Mouse (Mus musculus) frontal cortex, postnatal 10 days (tissue): ENCODE data around the gene Gm9.
A peak's percentile ranks its signal among the peaks of the same experiment; 100 is the strongest.
"Not testable (repeated sequence)": the region's sequence is repeated elsewhere in the genome, so short reads cannot be mapped to it uniquely, and the experiment has no call there.

Experiments
- DNase-seq, 2 experiments: peaks; one replicate each; pipeline ENCODE4 v3.0.0; 2022; ENCODE audit warnings: low spot score in 2 of 2, mixed read lengths in 1 of 2

Gene Gm9

DNA sequence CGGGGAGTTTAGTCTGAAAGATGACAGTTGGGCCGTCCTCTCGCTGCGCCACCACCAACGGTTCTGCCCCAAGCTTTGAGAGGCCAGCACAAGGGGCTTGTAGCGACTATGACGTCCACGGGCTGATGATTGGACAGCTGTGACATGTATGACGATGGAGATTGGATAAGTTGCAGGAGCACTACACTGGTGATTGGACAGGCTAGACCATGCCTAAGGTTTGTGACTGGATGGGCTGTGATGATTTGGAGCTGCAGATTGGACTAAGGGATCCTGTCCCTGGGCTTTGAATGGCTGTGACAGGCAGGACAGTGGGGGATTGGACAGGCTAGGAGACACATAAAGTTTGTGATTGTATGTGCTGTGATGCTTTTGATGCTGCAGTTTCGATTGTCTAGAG, at the start of gene Gm9:
Gene Gm9 (minus strand): TSS at position 101 of the 400 bp plus-strand sequence.
- DNase-seq = no peak

DNA sequence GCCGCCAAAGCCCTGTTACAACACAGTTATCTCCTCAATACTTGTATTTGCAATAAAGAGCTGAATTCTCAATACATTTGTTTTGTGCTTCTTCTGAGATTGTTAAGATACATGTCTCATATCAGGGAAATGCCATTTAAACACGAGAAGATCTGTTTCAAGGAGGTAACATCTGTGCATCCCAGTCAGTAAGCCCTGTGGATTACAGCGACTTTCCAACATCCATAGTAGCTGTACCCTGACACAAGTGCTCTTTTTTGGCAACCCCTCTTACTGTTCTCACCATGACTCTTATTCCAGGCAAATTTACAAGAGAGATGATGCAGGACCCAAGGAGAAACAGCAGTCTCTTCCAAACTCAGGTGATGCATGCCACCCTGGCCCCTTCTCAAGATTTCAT, 38.8 kb upstream of the Gm9 start, which contains the start of gene Rhox3a:
Gene Rhox3a (plus strand): TSS at position 301 of the 400 bp plus-strand sequence.
- DNase-seq = not testable (repeated sequence)

DNA sequence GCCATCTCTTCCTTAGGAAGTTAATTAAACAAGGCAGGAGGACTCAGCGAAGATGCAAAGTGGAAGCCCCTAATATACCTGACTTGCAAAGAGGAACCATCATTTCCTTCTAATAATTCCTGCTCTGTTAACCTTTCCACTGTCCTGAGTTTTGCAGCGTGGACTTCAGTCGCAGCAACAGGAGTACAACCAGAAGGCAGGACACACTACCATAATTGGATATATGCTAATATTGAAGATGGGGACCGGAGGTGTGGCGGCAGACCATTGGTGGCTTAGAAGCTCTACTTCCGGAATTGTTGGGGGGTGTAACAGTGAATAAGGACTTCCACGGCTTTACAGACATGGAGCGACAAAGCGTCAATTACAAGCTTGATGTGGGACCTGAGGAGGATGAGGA, 33.8 kb upstream of the Gm9 start, which contains the start of gene Rhox2a:
Gene Rhox2a (plus strand): TSS at position 301 of the 400 bp plus-strand sequence.
- not testable (repeated sequence) for DNase-seq

DNA sequence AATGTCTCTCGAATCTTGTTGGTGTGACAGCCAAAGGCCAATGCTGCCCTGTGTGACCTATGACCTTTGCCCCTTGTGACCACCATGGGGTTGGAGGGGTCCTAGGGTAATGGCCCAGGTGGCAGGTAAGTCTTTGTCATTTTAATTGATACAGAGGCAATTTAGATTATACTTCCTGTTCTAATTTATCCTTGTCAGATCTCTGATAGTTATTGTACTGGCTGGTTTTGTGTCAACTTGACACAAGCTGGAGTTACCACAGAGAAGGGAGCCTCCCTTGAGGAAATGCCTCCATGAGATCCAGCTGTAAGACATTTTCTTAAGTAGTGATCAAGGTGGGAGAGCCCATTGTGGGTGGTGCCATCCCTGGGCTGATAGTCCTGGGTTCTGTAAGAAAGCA, 11.3 kb upstream of the Gm9 start, which contains the start of gene Rhox1:
Gene Rhox1 (minus strand): TSS at position 101 of the 400 bp plus-strand sequence.
- not testable (repeated sequence) for DNase-seq

DNA sequence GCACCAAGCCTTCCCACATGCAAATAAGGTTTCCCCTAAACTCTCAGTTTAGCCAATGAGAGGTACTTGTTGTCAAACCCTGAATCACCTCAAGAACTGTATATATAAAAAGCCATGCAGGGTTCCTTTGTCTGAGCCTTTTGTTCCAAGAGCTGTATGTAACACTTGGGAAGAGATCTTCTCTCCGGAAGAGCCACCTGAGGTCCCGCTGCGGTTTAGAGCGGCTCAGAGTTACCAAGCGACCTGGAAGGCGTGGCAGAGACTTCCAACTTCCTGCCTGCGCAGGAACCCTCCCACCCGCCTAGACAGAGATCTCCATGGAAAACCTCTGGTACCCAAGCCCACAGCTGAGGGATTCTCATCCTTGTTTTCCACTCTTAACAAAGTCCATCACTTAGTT, 12.2 kb downstream of the Gm9 start:
- DNase-seq = no peak

DNA sequence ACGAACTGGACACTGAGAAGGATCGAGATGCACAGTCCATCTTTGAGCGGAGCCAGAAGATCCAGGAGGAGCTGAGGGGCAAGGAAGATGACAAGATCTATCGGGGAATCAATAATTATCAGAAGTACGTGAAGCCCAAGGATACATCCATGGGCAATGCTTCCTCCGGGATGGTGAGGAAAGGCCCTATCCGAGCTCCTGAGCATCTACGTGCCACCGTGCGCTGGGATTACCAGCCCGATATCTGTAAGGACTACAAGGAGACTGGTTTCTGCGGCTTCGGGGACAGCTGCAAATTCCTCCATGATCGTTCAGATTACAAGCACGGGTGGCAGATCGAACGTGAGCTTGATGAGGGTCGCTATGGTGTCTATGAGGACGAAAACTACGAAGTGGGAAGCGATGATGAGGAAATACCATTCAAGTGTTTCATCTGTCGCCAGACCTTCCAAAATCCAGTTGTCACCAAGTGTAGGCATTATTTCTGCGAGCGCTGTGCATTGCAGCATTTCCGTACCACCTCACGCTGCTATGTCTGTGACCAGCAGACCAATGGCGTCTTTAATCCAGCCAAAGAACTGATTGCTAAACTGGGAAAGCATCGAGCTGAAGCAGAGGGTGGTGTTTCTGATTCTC, 19.0 kb downstream of the Gm9 start:
- DNase-seq = peak in 1 of 2 experiments; percentile 11

DNA sequence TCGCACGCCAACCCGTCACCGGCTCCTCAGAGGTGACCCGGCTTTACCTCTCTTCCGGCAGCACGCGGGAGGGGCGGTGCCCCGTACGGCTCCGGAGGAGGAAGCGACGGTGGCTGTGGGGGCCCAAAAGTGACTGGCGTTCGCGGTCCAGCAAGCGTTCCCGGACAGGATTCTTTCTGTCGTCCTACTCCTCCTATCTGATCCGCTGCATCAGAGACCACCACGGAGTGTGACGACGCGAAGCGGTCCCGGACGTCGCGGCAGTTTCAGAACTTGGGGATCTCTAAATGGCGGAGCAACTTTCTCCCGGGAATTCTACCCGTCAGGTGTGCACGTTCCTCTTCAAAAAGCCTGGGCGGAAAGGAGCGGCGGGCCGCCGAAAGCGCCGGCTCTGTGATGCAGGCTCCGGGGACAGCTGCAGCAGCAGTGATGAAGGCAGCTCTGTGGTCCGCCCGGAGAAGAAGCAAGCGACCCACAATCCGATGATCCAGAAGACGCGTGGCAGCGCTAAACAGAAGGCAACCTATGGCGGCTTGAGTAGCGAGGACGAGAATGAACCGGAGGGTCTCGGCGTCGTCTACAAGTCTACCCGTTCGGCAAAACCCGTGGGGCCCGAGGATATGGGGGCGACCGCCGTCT, 19.6 kb downstream of the Gm9 start, which contains the start of the genes Ndufa1 and Rnf113a1:
Gene Ndufa1 (minus strand): TSS at position 59 of the 639 bp plus-strand sequence.
Gene Rnf113a1 (plus strand): TSS at position 141 of the 639 bp plus-strand sequence.
- peak; percentile 59 to 80 for DNase-seq

DNA sequence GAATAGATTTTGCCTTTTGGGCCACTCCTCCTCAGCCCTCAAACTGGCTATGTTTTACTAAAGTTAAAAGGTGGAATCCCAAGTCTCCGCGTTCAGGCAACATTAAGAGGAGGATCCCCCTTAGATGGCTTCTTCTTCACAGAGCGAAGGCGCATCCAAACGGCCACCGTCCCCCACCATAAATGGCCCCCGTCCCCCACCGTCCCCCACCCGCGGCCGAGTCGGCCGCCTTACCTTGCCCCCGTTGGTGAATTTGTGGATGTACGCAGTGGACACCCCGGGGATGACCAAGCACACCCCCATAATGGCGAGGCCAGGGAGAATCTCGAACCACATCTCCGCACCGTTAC, 20.1 kb downstream of the Gm9 start:
- DNase-seq = no peak

DNA sequence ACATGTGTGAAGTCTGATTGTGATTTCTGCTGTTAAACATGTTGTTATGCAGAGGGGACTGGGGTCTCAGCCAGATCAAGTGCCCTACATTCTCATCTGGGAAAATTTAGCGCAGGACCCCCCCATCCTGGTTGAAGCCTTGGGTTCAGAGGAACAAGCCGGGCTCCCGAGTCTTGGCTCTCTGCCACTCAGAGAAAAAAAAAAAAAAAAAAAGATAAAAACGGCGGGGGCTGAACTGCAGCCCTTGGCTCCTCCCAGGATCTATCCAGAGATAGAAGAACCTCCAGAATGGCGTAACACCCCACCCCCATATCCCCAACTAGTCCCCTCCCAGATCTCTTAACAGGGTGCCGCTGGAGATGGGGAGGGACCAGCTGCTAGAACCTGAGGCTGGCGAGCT, 26.4 kb downstream of the Gm9 start:
- DNase-seq = not testable (repeated sequence)

DNA sequence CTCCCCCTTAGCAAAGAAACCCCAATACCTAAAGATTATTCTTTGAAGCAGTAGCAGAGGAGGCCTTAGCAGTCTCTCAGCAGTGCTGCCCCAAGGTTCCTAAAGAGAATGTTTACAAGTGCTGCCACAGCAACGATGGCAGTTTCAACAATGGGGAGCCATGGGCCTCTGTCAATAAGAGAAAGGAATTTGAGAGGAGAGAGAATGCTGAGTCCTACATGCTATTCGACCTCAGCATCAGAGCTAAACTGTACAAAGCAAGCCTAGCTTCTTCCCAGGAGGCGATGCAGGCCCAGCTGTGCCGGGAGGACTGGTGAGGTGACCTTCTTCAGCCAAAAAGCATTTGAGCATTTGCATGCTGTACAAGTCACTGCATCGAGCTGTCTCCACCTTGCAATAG, 42.1 kb downstream of the Gm9 start, which contains the start of gene Akap14:
Gene Akap14 (minus strand): TSS at position 101 of the 400 bp plus-strand sequence.
- DNase-seq = no peak

DNA sequence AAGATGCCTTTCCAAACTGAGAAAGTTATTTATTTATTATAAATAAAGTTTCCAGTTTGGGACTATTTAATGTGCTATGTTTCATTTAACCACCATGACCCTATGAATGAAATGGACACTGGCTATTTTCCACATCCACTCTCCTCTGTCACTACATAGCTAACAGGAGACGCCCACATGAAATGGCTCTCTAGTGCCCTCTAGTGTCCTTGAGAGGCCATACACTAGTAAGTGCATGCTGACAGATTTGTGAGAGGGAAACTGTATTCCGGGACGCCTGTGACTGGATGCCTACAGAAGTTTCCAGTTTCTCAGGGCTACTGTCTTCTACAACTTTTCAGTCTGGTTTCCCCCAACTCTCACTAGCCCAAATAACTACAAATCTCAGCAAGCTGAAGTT, 43.8 kb downstream of the Gm9 start:
- no peak for DNase-seq

DNA sequence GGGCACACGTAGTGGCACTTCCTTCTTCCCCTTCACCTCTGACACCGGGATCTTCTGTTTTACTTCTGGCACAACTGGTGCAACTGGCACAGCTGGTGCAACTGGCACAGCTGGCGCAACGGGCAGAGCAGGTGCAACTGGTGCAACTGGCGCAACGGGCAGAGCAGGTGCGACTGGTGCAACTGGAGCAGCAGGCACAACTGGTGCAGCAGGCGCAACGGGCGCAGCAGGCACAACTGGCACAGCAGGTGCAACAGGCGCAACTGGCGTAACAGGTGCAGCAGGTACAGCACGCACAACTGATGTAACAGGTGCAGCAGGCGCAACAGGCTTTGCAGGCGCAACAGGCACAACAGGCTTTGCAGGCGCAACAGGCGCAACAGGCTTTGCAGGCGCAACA, 47.7 kb downstream of the Gm9 start:
- DNase-seq = no peak

DNA sequence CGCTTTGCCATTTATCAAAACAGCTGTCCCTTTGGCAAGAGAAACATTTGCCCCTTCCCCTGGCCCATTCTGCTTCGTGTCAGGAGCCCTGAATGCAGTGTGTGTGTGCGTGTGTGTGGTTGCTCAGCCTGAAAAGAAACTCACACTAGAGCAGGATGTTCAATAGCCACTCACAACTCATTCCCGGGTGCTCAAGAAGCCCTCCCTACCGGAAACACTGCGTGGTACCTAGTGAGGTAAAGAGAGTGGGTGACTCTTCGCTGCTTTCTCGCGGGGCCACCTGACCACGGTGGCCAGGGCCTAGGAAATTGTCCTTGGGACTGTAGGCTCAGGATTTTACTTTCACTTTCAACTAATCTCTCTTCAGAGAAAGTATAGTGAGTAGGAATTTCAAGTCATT, 49.7 kb downstream of the Gm9 start:
- DNase-seq = no peak
